Comparison of ENCODE assay signal across 8 mouse cellular contexts in the genomic region with DNA sequence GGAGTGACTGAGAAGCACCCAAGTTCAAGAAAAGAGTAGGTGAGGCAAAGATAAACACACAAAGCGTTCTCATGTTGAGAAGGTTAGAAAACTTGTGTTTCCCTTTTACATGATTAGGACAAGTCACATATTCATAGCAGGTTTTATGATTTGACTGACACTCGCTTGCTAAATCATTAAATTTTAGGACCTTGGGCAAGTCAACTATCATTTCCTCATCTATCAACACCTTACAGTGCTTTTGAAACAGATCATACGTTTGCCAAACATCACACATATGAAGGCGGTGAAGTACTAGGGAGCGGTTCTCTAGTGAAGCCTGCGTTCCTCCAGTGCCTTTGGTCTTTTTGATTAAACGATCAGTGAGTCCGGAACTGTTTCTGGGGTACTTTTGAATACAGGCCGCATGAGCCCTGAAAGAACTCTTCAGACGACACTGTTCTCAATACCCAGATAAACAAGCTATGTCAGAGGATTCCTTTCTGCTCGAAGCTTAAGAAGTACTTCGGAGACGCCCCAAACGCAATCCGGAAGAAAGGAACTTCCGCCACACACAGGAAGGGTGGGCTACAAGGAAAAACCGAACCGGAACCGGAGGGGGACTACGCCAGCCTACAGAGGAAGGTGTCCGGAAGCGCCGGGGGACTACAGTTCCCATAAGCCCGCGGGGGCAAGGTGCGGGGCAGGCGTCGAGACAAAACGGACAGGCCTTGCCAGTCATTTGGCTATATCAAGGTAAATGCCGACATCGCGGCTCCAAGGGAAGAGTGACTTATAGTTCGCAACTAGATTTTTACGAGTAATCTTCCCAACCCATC. TPM values are rescaled to one million over a fixed set of nuclear protein-coding genes. Genes with fewer than 3 reads are reported as not detected.
A peak's percentile ranks its signal among the peaks of the same experiment; 100 is the strongest.
DNase-seq lines count a peak whose midpoint lies in the region; ATAC-seq lines count a peak whose summit lies in the region.

Acbd5 (plus strand) TSS at position 616 of the 818 bp plus-strand sequence.

- H3K4me1 ChIP-seq in hindbrain, embryonic 16.5 days (ENCODE audit: control insufficient read depth, insufficient read depth, low read depth, low read length) = peaks cover 5% of the 10 kb centered on the region

- peak; percentile 97 for ATAC-seq in hindbrain, embryonic 16.5 days

- H3K27ac ChIP-seq in hindbrain, embryonic 16.5 days (ENCODE audit: low read depth, low read length) = peak within 1 kb of the TSS; percentile 96
- peak within 1 kb of the TSS; percentile 86 for H3K27ac ChIP-seq in macrophage

- H3K4me3 ChIP-seq in hindbrain, embryonic 16.5 days (ENCODE audit: low read length) = peak within 1 kb of the TSS; percentile 76
- H3K4me3 ChIP-seq in macrophage (ENCODE audit: inconsistent target) = peak within 1 kb of the TSS; percentile 85

- no peaks in the 10 kb centered on the region for H3K9me3 ChIP-seq in hindbrain, embryonic 16.5 days (ENCODE audit: control insufficient read depth, low read length)

- no peaks in the 10 kb centered on the region for H3K27me3 ChIP-seq in hindbrain, embryonic 16.5 days (replicated peaks; ENCODE audit: control insufficient read depth, insufficient read depth, low read length)

- DNase-seq in WW6 (ENCODE audit: low read depth, low spot score) = peak; percentile 75
- peak; percentile 74 to 90 for DNase-seq in cerebellum, postnatal 4 days (ENCODE audit: low spot score in 2 of 2)
- peak; percentile 97 for DNase-seq in gastrocnemius, adult 18-20 months (ENCODE audit: low spot score)
- DNase-seq in left cerebral cortex, adult 18-20 months (ENCODE audit: low spot score in 2 of 2) = peak; percentile 95 to 96
- DNase-seq in right cerebral cortex, adult 18-20 months = peak; percentile 98
- peak; percentile 72 for DNase-seq in urinary bladder, postnatal 10 days (ENCODE audit: low spot score)

- H3K79me2 ChIP-seq in macrophage (ENCODE audit: inconsistent target) = peaks cover 32% of the 10 kb centered on the region

- peak within 1 kb of the TSS; percentile 99 for H3K4me2 ChIP-seq in hindbrain, embryonic 16.5 days (ENCODE audit: low read length)

- no peaks in the 10 kb centered on the region for H3K36me3 ChIP-seq in hindbrain, embryonic 16.5 days (ENCODE audit: control insufficient read depth, insufficient read depth, low read length)
- H3K36me3 ChIP-seq in macrophage (ENCODE audit: inconsistent target) = no peaks in the 10 kb centered on the region

- H3K9ac ChIP-seq in hindbrain, embryonic 16.5 days (ENCODE audit: low read depth, low read length) = peak within 1 kb of the TSS; percentile 95

- WGBS in hindbrain, embryonic 16.5 days = 3% methylated on average over 34 of the region's 34 CpGs
- WGBS in macrophage (ENCODE audit: missing documents) = 3% methylated on average over 33 of the region's 34 CpGs

RNA-seq across cellular contexts. Expression of gene Acbd5, which starts in this region (rescaled TPM):
- total RNA-seq in gastrocnemius, adult 18-20 months (2021) = 10 to 100 TPM; 26.8 to 27.8 TPM
- polyA plus RNA-seq in hindbrain, embryonic 16.5 days (2015; fragmentation: Nextera tagmentation; extraction: Ambion mirVana) = 68.2 and 79.7 TPM in 2 replicates
- 10 to 100 TPM; 74.9 to 80.3 TPM for total RNA-seq in left cerebral cortex, adult 18-20 months (2021)
- total RNA-seq in macrophage (2018; cell fraction: chromatin; rRNA removed) = 100 to 1,000 TPM in 4 of 26 experiments, 10 to 100 TPM in 22; 15.5 to 125 (median 53.1) TPM
- total RNA-seq in macrophage (2018; cell fraction: cytosol; rRNA removed) = 10 to 100 TPM; 22.4 to 70.2 (median 40.5) TPM
- total RNA-seq in macrophage (2018; cell fraction: nucleus; rRNA removed) = 100 to 1,000 TPM in 1 of 26 experiments, 10 to 100 TPM in 25; 24.2 to 106 (median 38.9) TPM
- polyA plus RNA-seq in macrophage (2018) = 36.8 to 57.0 TPM (median 42.8 TPM) in 3 replicates

Comparison
In these comparisons a context has a peak if more than half of its experiments do, and no peak if none do; other contexts are left out.
1. Peak in every context shown above with its lines: DNase-seq, ATAC-seq, H3K4me3 ChIP-seq and H3K27ac ChIP-seq.